Mouse (Mus musculus) midbrain, embryonic 12.5 days (tissue): ENCODE data around the gene Slc35f1. TPM values are rescaled to one million over a fixed set of nuclear protein-coding genes. Genes with fewer than 3 reads are reported as not detected.
A peak's percentile ranks its signal among the peaks of the same experiment; 100 is the strongest.

Experiments
- ATAC-seq: fragments of 200-750 bp; cut with Nextera tagmentation; 2 replicates; pipeline ENCODE4 v1.8.0; 2017; ENCODE audit warnings: low read depth, moderate TSS enrichment, moderate library complexity; ENCODE audit not compliant: low FRiP score
- H3K27ac ChIP-seq: fragments of 300-500 bp; sonication (generic); replicated peaks from 2 replicates; pipeline ENCODE4 v1.5.1; 2016; ENCODE audit warnings: mild to moderate bottlenecking
- H3K27me3 ChIP-seq: fragments of 300-500 bp; sonication (generic); 2 replicates; pipeline ENCODE4 v1.6.1; 2016; ENCODE audit warnings: mild to moderate bottlenecking
- H3K36me3 ChIP-seq: fragments of 300-500 bp; sonication (generic); 2 replicates; pipeline ENCODE4 v1.6.1; 2016
- H3K4me1 ChIP-seq: fragments of 300-500 bp; sonication (generic); 2 replicates; pipeline ENCODE4 v1.6.1; 2016
- H3K4me2 ChIP-seq: fragments of 300-500 bp; sonication (generic); replicated peaks from 2 replicates; pipeline ENCODE4 v1.6.1; 2016; ENCODE audit warnings: mild to moderate bottlenecking, moderate library complexity
- H3K4me3 ChIP-seq: fragments of 300-500 bp; sonication (generic); 2 replicates; pipeline ENCODE4 v1.5.1; 2016; ENCODE audit warnings: mild to moderate bottlenecking
- H3K9ac ChIP-seq: fragments of 300-500 bp; sonication (generic); replicated peaks from 2 replicates; pipeline ENCODE4 v1.6.1; 2016; ENCODE audit warnings: mild to moderate bottlenecking, moderate library complexity
- H3K9me3 ChIP-seq: fragments of 300-500 bp; sonication (generic); 2 replicates; pipeline ENCODE4 v1.6.1; 2016; ENCODE audit warnings: mild to moderate bottlenecking
- WGBS: fragments of 180-500 bp; shearing (Covaris S2); methylation state at CpG from one replicate; pipeline ENCODE4 v1.1.7; 2016; 5-methylcytosine and 5-hydroxymethylcytosine counted together
- polyA plus RNA-seq: library from polyadenylated mRNA; unstranded; fragments of >200 nt; fragmentation: Nextera tagmentation; extraction: Ambion mirVana; gene quantifications from 2 replicates; pipeline ENCODE4 v1.2.1, GENCODE M21; 2016

Gene Slc35f1
- polyA plus RNA-seq, 1 experiment from 2014 or later = 24.8 TPM

DNA sequence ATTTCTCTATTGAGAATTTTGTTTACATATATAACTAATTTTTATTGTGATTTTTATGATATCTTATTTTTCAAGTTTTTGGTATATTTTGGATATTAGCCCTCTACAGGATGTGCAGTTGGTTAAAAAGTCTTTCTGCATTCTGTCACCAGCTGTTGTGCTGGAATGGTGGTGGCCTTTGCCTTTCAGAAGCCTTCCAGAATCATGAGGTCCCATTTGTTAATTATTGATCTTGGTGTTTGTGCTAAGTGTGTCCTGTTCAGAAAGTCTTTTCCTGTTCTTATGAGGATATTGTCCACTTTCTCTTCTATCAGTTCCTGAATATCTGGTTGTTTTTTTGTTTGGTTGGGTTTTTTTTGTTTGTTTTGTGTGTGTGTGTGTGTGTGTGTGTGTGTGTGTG is 362.2 kb downstream of the Slc35f1 start:
- 0 out of 2 replicates have a peak, but pooled peaks cover 3% of the 10 kb centered on the region for H3K9me3 ChIP-seq
- no peaks in the 10 kb centered on the region for H3K27me3 ChIP-seq
- H3K4me1 ChIP-seq = no peaks in the 10 kb centered on the region
- H3K4me2 ChIP-seq = no peak overlapping the region
- ATAC-seq = no peak
- no peak overlapping the region for H3K9ac ChIP-seq
- no peak overlapping the region for H3K4me3 ChIP-seq
- no peak overlapping the region for H3K27ac ChIP-seq
- no peaks in the 10 kb centered on the region for H3K36me3 ChIP-seq

DNA sequence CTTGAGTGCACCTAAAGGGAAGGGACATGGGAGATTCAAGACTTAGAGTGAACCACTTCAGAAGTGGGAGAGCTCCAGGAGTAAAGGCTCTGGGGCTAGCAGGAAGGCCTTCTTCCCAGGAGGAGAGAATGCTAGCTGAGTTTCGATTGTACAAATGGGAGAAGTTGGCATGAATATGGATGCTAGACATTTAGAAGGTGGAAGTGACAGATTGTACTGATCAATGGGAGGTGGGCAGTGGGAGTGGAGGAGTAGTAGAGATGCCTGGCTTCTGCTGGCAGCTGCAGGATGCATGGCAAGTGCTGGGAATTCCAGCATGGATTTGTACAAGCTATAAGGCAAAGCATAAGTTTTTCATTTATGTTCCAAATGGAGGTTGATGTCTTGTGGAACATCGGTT is 370.4 kb downstream of the Slc35f1 start:
- no peak overlapping the region for H3K4me2 ChIP-seq
- H3K27me3 ChIP-seq = no peaks in the 10 kb centered on the region
- no peak for ATAC-seq
- H3K27ac ChIP-seq = no peak overlapping the region
- no peaks in the 10 kb centered on the region for H3K36me3 ChIP-seq
- H3K9ac ChIP-seq = no peak overlapping the region
- no peak overlapping the region for H3K4me3 ChIP-seq
- no peaks in the 10 kb centered on the region for H3K4me1 ChIP-seq
- 89% methylated on average over 2 of the region's 2 CpGs for WGBS
- 0 out of 2 replicates have a peak, but pooled peaks cover 3% of the 10 kb centered on the region for H3K9me3 ChIP-seq

DNA sequence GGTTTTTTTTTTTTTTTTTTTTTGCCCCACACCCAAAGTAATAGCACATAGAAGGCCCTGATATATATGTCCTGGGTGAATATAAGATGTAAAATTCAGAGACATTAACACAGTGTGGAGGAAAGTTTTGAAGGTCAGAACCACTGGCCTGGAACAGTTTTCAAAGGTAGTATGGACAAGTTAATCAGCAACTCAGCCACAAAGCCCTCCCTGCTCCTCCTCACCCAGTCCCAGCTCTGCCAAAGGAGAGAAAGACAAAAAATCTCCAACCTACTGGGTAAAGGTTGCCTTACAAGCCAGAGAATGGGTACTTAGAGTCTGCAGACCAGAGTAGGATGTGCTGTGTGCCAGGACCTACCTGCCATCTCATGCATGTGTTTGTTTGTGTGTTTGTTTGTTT is 372.4 kb downstream of the Slc35f1 start:
- no peaks in the 10 kb centered on the region for H3K9me3 ChIP-seq
- no peaks in the 10 kb centered on the region for H3K27me3 ChIP-seq
- H3K4me1 ChIP-seq = no peaks in the 10 kb centered on the region
- H3K4me3 ChIP-seq = no peak overlapping the region
- H3K9ac ChIP-seq = no peak overlapping the region
- H3K27ac ChIP-seq = no peak overlapping the region
- no peaks in the 10 kb centered on the region for H3K36me3 ChIP-seq
- no peak overlapping the region for H3K4me2 ChIP-seq
- no peak for ATAC-seq

DNA sequence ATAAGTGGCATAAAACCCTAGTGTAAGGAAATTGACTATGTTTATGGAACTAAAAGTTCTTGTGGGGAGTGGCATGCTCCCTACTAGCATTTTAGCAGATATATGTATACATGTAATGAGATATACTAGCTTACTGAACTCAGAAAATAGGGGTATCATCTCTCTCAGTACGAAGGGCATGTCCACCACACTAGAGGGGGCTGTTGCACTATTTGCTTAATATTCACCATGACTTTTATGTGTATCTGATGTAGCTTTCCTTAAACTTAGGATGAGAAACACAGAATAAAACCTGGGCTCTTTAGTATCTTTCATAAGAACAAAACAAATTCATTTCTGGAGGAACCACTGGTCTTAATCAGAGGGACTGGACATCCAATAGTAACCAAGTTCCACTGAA is 397.5 kb downstream of the Slc35f1 start:
- no peaks in the 10 kb centered on the region for H3K27me3 ChIP-seq
- H3K36me3 ChIP-seq = no peaks in the 10 kb centered on the region
- no peaks in the 10 kb centered on the region for H3K4me1 ChIP-seq
- no peak for ATAC-seq
- H3K9me3 ChIP-seq = no peaks in the 10 kb centered on the region
- H3K4me3 ChIP-seq = no peak overlapping the region
- 79% methylated on average over 1 of the region's 1 CpGs for WGBS
- H3K4me2 ChIP-seq = no peak overlapping the region
- no peak overlapping the region for H3K9ac ChIP-seq
- no peak overlapping the region for H3K27ac ChIP-seq

DNA sequence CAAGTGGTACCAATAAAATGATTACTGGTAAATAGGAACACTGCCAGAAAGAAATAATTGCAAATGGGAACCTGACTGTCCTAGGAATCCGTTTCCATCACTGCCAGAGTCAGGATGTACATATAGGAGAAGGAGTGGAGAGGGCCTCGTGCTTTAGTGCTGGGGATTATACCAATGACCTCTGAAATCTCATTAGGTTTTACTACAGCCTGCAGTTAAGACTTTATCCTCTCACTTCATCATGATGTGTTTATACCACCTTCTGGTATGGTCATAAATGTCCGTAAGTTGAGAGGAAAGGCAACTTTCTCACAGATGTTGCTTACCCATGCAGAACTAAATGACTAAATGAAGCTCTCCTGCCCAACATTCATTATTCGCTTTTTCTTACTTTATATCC is 401.2 kb downstream of the Slc35f1 start:
- H3K27ac ChIP-seq = no peak overlapping the region

DNA sequence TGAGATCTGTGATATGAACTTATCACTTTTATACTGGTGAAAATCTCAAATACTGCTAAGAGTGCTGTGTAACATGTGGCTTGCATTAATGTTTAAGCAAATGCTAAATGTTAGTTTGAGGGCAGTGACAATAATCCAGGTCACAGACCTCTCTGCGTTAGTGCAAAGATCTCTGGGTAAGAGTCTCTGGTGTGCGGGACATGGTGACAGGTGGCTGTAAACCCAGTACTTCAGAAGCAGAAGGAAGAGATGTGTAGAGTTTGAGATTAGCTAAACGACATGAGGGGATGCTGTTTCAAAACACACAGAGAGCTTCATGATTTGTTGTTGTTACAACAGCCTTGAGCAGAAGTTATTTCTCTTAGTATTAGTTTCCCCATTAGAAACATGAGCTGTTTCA is 406.1 kb downstream of the Slc35f1 start:
- Histone ChIP-seq H3K27ac (no peak overlapping the region), H3K9me3 (no peaks in the 10 kb centered on the region), H3K9ac (no peak overlapping the region), H3K36me3 (no peaks in the 10 kb centered on the region), H3K27me3 (no peaks in the 10 kb centered on the region), H3K4me2 (no peak overlapping the region), H3K4me1 (no peaks in the 10 kb centered on the region), H3K4me3 (no peak overlapping the region)
- ATAC-seq = no peak
- WGBS = 84% methylated on average over 3 of the region's 3 CpGs

More for the DNA sequence above, 401.2 kb downstream of the Slc35f1 start:
- no peaks in the 10 kb centered on the region for H3K27me3 ChIP-seq
- no peaks in the 10 kb centered on the region for H3K9me3 ChIP-seq
- no peak overlapping the region for H3K4me3 ChIP-seq
- no peak overlapping the region for H3K4me2 ChIP-seq
- ATAC-seq = no peak
- WGBS = 79% methylated on average over 4 of the region's 4 CpGs
- no peaks in the 10 kb centered on the region for H3K4me1 ChIP-seq
- H3K9ac ChIP-seq = no peak overlapping the region
- H3K36me3 ChIP-seq = no peaks in the 10 kb centered on the region

DNA sequence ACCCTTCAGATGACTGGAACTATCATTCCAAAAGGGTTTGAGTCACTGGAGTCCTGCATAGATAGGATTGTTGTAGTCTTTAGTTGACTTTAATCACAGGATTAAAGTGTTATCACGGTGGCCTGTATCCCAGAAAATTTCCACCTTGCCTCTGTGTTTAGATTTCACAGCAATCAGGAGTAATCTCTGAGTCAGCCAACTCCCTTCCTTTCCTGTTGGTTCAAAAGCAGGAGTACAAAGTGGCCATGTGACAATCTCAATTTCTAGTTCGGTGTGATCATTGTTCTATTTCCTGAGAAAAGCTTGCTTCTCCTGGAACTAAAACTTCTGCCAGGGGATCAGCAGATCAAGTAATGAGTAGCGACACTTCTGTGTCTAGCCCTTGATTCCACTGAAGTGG is 410.5 kb downstream of the Slc35f1 start:
- Histone ChIP-seq H3K9ac (no peak overlapping the region), H3K27ac (no peak overlapping the region), H3K9me3 (no peaks in the 10 kb centered on the region), H3K36me3 (no peaks in the 10 kb centered on the region), H3K4me2 (no peak overlapping the region), H3K4me1 (no peaks in the 10 kb centered on the region), H3K4me3 (no peak overlapping the region), H3K27me3 (no peaks in the 10 kb centered on the region)
- 87% methylated on average over 3 of the region's 3 CpGs for WGBS
- no peak for ATAC-seq

DNA sequence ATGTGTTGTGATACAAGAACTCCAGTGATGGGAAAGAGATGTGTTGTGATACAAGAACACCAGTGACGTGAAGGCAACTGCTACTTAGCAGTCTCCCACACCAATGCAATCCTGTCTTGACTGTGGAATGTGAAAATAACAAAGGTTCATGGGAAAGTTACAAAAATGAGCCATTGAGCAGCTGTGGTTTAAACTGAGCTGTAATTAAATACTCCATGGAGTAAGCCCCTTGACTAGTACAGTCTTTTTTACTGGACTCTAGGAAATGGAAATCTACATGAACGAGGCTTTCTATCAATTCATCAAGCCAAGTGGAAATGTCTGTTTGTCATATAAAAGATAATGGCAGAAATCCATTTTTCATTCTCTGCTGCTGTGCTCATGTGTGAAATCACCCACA is 411.1 kb downstream of the Slc35f1 start:
- Histone ChIP-seq H3K27ac (no peak overlapping the region), H3K4me2 (no peak overlapping the region), H3K9me3 (no peaks in the 10 kb centered on the region), H3K36me3 (no peaks in the 10 kb centered on the region), H3K4me1 (no peaks in the 10 kb centered on the region), H3K27me3 (no peaks in the 10 kb centered on the region), H3K9ac (no peak overlapping the region), H3K4me3 (no peak overlapping the region)
- ATAC-seq = no peak
- WGBS = 83% methylated on average over 2 of the region's 2 CpGs

DNA sequence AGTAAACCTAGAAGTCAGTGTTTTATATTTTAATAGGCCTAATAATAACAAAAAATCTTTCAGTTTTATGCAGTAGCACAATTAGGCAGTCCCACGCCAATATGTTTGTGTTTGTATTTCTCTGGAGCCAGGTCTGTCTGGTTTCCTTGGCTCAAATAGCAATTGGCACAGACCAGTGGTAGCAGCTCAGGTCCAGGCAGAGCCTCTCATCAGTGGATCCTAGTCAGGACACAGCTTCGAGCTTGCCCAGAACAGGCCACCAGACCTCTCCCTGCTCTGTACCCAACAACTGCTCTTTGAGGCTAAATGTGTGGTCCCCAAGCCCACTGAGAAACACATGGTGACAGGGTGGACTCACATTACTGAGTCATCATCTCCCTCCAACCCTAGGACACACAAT is 412.1 kb downstream of the Slc35f1 start:
- Histone ChIP-seq H3K36me3 (no peaks in the 10 kb centered on the region), H3K4me2 (no peak overlapping the region), H3K9ac (no peak overlapping the region), H3K27ac (no peak overlapping the region), H3K9me3 (no peaks in the 10 kb centered on the region), H3K27me3 (no peaks in the 10 kb centered on the region), H3K4me1 (no peaks in the 10 kb centered on the region), H3K4me3 (no peak overlapping the region)
- WGBS = 90% methylated on average over 2 of the region's 2 CpGs
- no peak for ATAC-seq

DNA sequence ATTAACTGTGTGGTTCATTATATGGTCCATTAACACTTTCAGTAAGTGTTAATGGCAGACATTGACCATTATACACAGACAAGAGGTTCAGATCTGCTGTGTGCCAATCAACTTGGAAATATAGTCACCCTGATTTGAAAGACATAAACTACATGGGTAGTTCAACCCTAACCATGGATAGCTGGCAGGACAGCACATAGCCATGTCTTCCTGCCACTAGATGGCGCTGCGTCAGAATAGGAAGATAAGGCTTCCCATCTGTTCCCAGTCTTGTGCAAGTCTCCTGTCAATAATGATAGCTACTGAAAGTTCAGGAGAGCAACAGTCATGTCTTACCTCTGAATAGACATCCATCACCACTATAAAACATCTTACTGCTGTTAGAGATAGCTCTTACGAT is 424.7 kb downstream of the Slc35f1 start:
- no peak overlapping the region for H3K4me2 ChIP-seq
- ATAC-seq = peak; percentile 38; the same call in 1 of the 2 replicates

DNA sequence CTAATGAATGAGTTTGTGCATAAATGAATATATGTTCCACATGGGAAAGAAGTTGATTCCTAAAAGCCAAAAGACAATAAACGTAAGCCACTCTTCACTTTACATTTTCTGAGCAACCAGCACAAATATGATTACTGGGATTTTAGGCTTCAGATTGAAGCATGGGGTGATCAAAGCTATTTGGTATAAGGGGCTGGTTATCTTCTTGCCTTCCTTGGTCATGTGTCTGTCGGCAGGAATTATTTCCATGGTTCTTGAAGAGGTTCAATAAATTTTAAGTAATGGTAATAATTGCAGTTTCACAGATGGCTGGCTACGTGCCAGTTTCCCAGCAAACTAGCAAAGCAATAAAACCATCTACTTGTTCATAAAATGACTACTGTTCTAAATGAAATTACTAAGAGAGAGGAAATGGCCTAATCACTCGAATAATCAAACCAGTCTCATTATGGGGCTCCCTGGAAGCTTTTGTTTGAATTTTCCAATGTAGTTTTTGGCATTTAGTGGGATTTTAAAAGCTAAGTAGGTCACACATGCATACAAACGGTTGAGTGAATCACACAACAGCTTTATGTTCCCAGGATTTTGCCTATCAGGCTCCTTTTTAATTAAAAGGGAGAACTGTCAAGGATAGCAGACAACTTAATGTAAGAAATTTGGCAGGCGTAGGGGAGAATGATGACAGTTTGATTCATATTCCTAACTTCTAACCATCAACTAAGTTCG is 425.5 kb downstream of the Slc35f1 start:
- ATAC-seq = no peak

More for the DNA sequence above, 424.7 kb downstream of the Slc35f1 start:
- Histone ChIP-seq H3K36me3 (no peaks in the 10 kb centered on the region), H3K4me1 (no peaks in the 10 kb centered on the region; the same call in 1 of the 2 replicates), H3K9me3 (no peaks in the 10 kb centered on the region), H3K27me3 (no peaks in the 10 kb centered on the region), H3K27ac (no peak overlapping the region), H3K9ac (no peak overlapping the region), H3K4me3 (no peak overlapping the region)
- WGBS = 25% methylated on average over 3 of the region's 3 CpGs

DNA sequence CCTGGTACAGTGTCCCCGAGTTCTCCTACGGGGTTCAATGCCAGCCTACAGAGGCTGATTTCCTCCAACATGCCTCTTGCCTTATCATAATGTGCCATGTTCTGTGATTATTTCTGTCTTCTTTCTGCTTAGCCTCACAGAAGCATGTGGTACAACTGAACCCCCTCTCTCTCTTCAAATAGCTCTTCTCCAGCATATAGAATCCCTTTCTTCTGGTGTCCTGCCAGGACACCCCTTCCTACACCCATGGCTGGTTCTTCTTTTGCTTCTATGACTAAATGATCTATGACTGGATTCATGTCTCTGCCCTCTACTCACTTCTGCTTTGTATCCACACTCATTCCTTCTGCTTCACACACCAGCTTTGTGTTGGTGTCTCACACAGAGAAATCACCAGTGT is 430.3 kb downstream of the Slc35f1 start:
- ATAC-seq = no peak
- 92% methylated on average over 2 of the region's 2 CpGs for WGBS
- Histone ChIP-seq H3K27me3 (no peaks in the 10 kb centered on the region), H3K4me1 (no peaks in the 10 kb centered on the region; the same call in 1 of the 2 replicates), H3K27ac (no peak overlapping the region), H3K4me2 (no peak overlapping the region), H3K9me3 (no peaks in the 10 kb centered on the region), H3K9ac (no peak overlapping the region), H3K4me3 (no peak overlapping the region), H3K36me3 (no peaks in the 10 kb centered on the region)

More for the DNA sequence above, 425.5 kb downstream of the Slc35f1 start:
- H3K9ac ChIP-seq = no peak overlapping the region
- H3K4me3 ChIP-seq = no peak overlapping the region
- no peak overlapping the region for H3K27ac ChIP-seq
- WGBS = 72% methylated on average over 7 of the region's 7 CpGs
- no peaks in the 10 kb centered on the region; the same call in 1 of the 2 replicates for H3K4me1 ChIP-seq
- H3K27me3 ChIP-seq = no peaks in the 10 kb centered on the region
- no peaks in the 10 kb centered on the region for H3K9me3 ChIP-seq
- H3K4me2 ChIP-seq = no peak overlapping the region
- no peaks in the 10 kb centered on the region for H3K36me3 ChIP-seq

DNA sequence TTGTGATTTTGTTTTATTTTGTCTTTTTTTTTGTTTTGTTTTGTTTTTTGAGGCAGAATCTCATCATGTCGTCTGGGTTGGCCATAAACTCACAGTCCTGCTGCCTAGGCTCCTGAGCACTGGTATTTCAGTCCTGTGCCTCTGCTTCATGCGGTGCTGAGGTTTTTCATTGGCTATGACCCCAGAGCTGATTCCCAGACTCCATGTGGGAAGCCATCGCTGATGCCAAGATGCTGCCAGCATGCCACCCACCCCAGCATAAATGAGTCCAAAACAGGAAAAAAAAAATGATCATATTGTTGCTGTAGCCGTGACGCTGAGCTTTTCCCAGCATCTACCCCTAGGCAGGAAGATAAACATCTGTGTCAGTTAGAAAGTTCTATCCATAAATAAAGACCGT is 434.0 kb downstream of the Slc35f1 start:
- Histone ChIP-seq H3K4me3 (no peak overlapping the region), H3K4me2 (no peak overlapping the region), H3K27me3 (no peaks in the 10 kb centered on the region), H3K9me3 (no peaks in the 10 kb centered on the region), H3K36me3 (no peaks in the 10 kb centered on the region), H3K9ac (no peak overlapping the region), H3K4me1 (no peaks in the 10 kb centered on the region), H3K27ac (no peak overlapping the region)
- no peak for ATAC-seq
- 84% methylated on average over 6 of the region's 6 CpGs for WGBS
